Mouse (Mus musculus): ENCODE results near the gene Fcrl6. TPM values are rescaled to one million over a fixed set of nuclear protein-coding genes. Genes with fewer than 3 reads are reported as not detected.

Gene Fcrl6
- polyA plus RNA-seq, 1 experiment from 2014 or later = not detected

DNA sequence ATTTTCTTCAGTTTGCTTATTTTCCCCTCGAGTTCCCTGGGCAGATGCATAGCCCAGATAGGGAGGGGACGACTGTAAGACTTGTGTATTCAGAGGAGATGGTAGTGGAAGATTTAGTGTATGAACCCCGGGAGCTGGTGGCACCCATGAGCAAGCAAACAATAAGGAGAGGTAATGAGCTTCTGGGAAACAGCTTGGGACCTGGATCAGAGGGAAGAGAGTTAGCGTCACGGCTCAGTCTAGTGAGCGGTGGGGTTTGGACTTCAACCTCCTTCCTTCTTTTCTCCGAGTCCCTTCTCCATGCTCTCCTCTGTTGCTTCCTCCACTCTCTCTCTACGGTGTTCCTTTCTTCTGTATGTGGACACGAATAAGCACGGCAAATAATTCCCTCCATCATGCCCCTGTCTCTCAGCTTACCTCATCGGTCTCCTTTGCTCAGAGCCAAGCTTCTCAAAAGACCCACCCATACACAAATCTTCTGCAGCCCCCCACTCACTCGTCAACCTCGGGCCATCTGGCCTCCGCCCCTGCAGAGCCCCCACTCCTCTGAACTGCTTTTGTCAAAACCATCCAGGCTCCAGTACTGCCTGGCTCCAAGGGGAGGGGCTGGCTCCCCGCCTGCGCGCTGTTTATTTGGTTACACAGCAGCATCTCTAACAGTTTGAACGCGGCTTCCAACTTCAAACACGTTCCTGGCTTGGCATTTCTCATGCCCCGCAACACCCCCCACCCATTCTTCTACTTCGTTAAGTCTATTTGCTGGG, 14.4 kb upstream of the Fcrl6 start:
- peak overlapping the region; percentile 24 for H3K4me3 ChIP-seq (ENCODE audit: low read length)
- peaks cover 13% of the 10 kb centered on the region for H3K4me1 ChIP-seq (ENCODE audit: insufficient read depth, low read length)
- H3K9ac ChIP-seq (replicated peaks; ENCODE audit: low read length) = peak overlapping the region; percentile 55
- H3K27ac ChIP-seq (ENCODE audit: low read length) = no peak overlapping the region
- peak overlapping the region; percentile 54 for H3K4me2 ChIP-seq (replicated peaks; ENCODE audit: low read depth, low read length)
- 11% methylated on average over 22 of the region's 22 CpGs for WGBS
- H3K36me3 ChIP-seq (ENCODE audit: insufficient read depth, low read length) = no peaks in the 10 kb centered on the region
- H3K27me3 ChIP-seq (ENCODE audit: insufficient read depth, low read length) = no peaks in the 10 kb centered on the region
- peak; percentile 52 for ATAC-seq (ENCODE audit: low FRiP score, low TSS enrichment)
- no peaks in the 10 kb centered on the region for H3K9me3 ChIP-seq (ENCODE audit: low read length)

DNA sequence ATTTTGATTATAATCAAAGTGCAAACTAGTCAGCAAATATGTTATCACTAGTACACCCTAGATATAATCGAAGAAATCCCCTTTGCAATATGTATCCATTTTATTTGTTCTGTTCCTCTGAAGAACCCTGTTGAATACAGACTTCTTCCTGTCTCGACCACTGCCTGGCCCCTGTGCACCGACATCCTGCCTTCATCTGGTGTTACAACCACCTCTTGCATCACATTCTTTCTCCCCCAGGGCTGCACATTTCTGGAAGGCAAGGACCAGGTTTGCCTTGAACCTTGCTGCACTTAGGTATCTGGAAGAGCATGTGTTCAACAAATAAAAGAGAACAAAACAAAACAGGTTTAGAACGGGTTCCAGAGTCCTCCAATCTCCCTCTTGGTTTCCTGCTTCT, 13.1 kb upstream of the Fcrl6 start:
- H3K36me3 ChIP-seq (ENCODE audit: insufficient read depth, low read length) = no peaks in the 10 kb centered on the region
- no peak overlapping the region for H3K9ac ChIP-seq (replicated peaks; ENCODE audit: low read length)
- no peak for ATAC-seq (ENCODE audit: low FRiP score, low TSS enrichment)
- H3K4me1 ChIP-seq (ENCODE audit: insufficient read depth, low read length) = peaks cover 13% of the 10 kb centered on the region
- no peaks in the 10 kb centered on the region for H3K27me3 ChIP-seq (ENCODE audit: insufficient read depth, low read length)
- no peak overlapping the region for H3K4me3 ChIP-seq (ENCODE audit: low read length)
- no peak overlapping the region for H3K27ac ChIP-seq (ENCODE audit: low read length)
- WGBS = 61% methylated on average over 4 of the region's 4 CpGs
- H3K4me2 ChIP-seq (replicated peaks; ENCODE audit: low read depth, low read length) = no peak overlapping the region
- H3K9me3 ChIP-seq (ENCODE audit: low read length) = no peaks in the 10 kb centered on the region

- no peaks in the 10 kb centered on the region for H3K36me3 ChIP-seq (ENCODE audit: insufficient read depth, low read length)
- H3K27me3 ChIP-seq (ENCODE audit: insufficient read depth, low read length) = no peaks in the 10 kb centered on the region
- no peak overlapping the region for H3K9ac ChIP-seq (replicated peaks; ENCODE audit: low read length)
- peak overlapping the region; percentile 22; the same call in 1 of the 2 replicates for H3K4me2 ChIP-seq (replicated peaks; ENCODE audit: low read depth, low read length)
- no peaks in the 10 kb centered on the region for H3K9me3 ChIP-seq (ENCODE audit: low read length)
- no peak overlapping the region for H3K4me3 ChIP-seq (ENCODE audit: low read length)
- 44% methylated on average over 10 of the region's 10 CpGs for WGBS
- peak; percentile 46 for ATAC-seq (ENCODE audit: low FRiP score, low TSS enrichment)
- H3K27ac ChIP-seq (ENCODE audit: low read length) = no peak overlapping the region
- H3K4me1 ChIP-seq (ENCODE audit: insufficient read depth, low read length) = peaks cover 13% of the 10 kb centered on the region
Measured at GRCm38 (mm10) chr1:172614654-172615053, 12.3 kb upstream of the Fcrl6 start.

- Histone ChIP-seq H3K9ac (replicated peaks; ENCODE audit: low read length) (no peak overlapping the region), H3K27ac (ENCODE audit: low read length) (no peak overlapping the region), H3K9me3 (ENCODE audit: low read length) (no peaks in the 10 kb centered on the region), H3K27me3 (ENCODE audit: insufficient read depth, low read length) (no peaks in the 10 kb centered on the region), H3K4me2 (replicated peaks; ENCODE audit: low read depth, low read length) (no peak overlapping the region), H3K4me3 (ENCODE audit: low read length) (no peak overlapping the region), H3K4me1 (ENCODE audit: insufficient read depth, low read length) (peaks cover 13% of the 10 kb centered on the region), H3K36me3 (ENCODE audit: insufficient read depth, low read length) (no peaks in the 10 kb centered on the region)
- 9% methylated on average over 1 of the region's 1 CpGs for WGBS
- ATAC-seq (ENCODE audit: low FRiP score, low TSS enrichment) = no peak
Measured at GRCm38 (mm10) chr1:172612745-172613144, 10.4 kb upstream of the Fcrl6 start.

DNA sequence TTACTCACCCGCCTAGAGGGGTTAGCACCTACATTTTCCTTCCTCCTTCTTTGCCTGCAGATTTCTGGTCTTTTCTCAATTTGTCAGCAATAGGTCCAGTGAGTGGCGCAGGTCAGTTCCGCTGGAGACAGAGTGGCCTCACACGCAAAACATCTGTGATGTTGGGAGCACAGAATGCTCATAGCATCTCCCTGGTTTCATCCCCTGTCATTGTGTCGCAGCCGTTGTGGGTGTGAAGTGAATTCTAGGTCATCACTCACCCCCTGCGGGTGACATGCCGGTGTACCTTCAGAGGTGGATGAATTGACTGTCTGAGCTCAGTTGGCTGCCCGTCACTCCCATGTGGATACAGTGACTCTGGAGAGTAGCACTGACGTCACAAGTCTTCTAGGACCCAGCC, 9.0 kb upstream of the Fcrl6 start:
- H3K4me1 ChIP-seq (ENCODE audit: insufficient read depth, low read length) = peaks cover 3% of the 10 kb centered on the region; the same call in 1 of the 2 replicates
- WGBS = 82% methylated on average over 10 of the region's 10 CpGs
- ATAC-seq (ENCODE audit: low FRiP score, low TSS enrichment) = no peak

DNA sequence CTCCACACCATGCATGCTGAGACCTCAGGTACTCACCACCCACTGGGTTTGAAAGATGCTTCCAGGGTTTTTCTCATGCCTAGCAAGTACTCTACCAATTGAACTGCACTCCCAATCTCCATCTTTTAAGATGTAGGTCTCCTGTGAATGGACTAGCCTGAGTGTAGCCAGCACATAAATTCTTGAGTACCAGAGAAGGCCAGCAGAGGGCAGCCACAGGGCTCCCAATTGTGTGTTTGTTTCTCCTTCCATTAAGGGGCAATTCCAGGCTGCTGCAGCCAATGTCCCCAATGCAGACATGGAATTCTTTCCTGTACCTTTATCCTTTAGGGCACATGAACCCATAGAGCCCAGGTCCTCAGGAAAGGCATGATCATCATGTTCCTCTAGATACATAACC, 7.9 kb downstream of the Fcrl6 start:
- no peaks in the 10 kb centered on the region for H3K27me3 ChIP-seq (ENCODE audit: insufficient read depth, low read length)
- no peaks in the 10 kb centered on the region for H3K4me1 ChIP-seq (ENCODE audit: insufficient read depth, low read length)
- no peak overlapping the region for H3K4me2 ChIP-seq (replicated peaks; ENCODE audit: low read depth, low read length)
- peak; percentile 63; the same call in 1 of the 2 replicates for ATAC-seq (ENCODE audit: low FRiP score, low TSS enrichment)
- no peaks in the 10 kb centered on the region for H3K36me3 ChIP-seq (ENCODE audit: insufficient read depth, low read length)
- no peak overlapping the region for H3K9ac ChIP-seq (replicated peaks; ENCODE audit: low read length)
- H3K9me3 ChIP-seq (ENCODE audit: low read length) = no peaks in the 10 kb centered on the region
- H3K4me3 ChIP-seq (ENCODE audit: low read length) = no peak overlapping the region
- H3K27ac ChIP-seq (ENCODE audit: low read length) = no peak overlapping the region

More for the DNA sequence above, 9.0 kb upstream of the Fcrl6 start:
- Histone ChIP-seq H3K9ac (replicated peaks; ENCODE audit: low read length) (no peak overlapping the region), H3K36me3 (ENCODE audit: insufficient read depth, low read length) (no peaks in the 10 kb centered on the region), H3K4me3 (ENCODE audit: low read length) (no peak overlapping the region), H3K27ac (ENCODE audit: low read length) (no peak overlapping the region), H3K9me3 (ENCODE audit: low read length) (no peaks in the 10 kb centered on the region), H3K27me3 (ENCODE audit: insufficient read depth, low read length) (no peaks in the 10 kb centered on the region), H3K4me2 (replicated peaks; ENCODE audit: low read depth, low read length) (no peak overlapping the region)

DNA sequence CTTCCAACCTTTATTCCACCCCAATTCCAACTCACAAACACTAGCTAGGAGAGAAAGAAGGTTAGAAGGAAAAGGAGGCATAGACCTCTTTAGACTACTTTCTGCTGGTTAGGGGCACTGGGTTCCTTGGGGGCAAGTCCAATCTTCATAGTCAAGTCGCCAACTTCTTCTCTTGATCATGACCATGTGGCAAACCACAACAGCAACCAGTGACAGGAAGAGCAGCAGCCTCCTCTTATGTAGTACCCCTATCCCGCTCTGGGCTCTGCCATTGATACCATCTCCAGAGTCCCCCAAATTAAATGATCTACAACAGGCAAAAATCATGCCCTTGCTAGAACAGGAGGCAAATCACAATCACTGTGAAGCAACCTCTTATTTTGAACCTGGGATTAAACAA, 8.4 kb downstream of the Fcrl6 start:
- ATAC-seq (ENCODE audit: low FRiP score, low TSS enrichment) = no peak
- Histone ChIP-seq H3K9ac (replicated peaks; ENCODE audit: low read length) (no peak overlapping the region), H3K4me3 (ENCODE audit: low read length) (no peak overlapping the region), H3K9me3 (ENCODE audit: low read length) (no peaks in the 10 kb centered on the region), H3K36me3 (ENCODE audit: insufficient read depth, low read length) (no peaks in the 10 kb centered on the region), H3K4me1 (ENCODE audit: insufficient read depth, low read length) (no peaks in the 10 kb centered on the region), H3K27ac (ENCODE audit: low read length) (no peak overlapping the region), H3K27me3 (ENCODE audit: insufficient read depth, low read length) (no peaks in the 10 kb centered on the region), H3K4me2 (replicated peaks; ENCODE audit: low read depth, low read length) (no peak overlapping the region)
- 87% methylated on average over 2 of the region's 2 CpGs for WGBS

DNA sequence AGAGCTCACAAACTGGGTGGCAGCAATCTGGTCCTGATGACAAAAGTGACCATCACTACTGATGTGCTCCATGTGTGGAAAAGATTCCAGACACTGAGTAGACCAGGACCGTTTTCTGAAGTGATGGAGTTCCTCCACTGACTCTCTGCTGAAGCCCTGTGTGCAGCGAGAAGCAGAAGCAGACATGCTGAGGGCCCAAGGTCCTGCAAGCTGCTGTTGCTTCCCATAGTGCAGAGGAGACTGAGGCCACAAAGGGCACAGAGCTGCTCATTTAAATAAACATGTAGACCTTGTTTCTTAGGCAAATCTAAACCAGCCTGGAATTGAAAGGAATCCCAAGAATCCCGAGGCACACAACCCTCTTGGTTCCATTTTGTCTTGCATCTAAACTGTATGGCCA, 9.0 kb downstream of the Fcrl6 start:
- Histone ChIP-seq H3K9ac (replicated peaks; ENCODE audit: low read length) (no peak overlapping the region), H3K27me3 (ENCODE audit: insufficient read depth, low read length) (no peaks in the 10 kb centered on the region), H3K27ac (ENCODE audit: low read length) (no peak overlapping the region), H3K4me1 (ENCODE audit: insufficient read depth, low read length) (no peaks in the 10 kb centered on the region), H3K36me3 (ENCODE audit: insufficient read depth, low read length) (no peaks in the 10 kb centered on the region), H3K4me3 (ENCODE audit: low read length) (no peak overlapping the region), H3K4me2 (replicated peaks; ENCODE audit: low read depth, low read length) (no peak overlapping the region), H3K9me3 (ENCODE audit: low read length) (no peaks in the 10 kb centered on the region)
- WGBS = 74% methylated on average over 3 of the region's 3 CpGs
- ATAC-seq (ENCODE audit: low FRiP score, low TSS enrichment) = no peak

GRCm38 (mm10) chr1:172590385-172590784, 12.0 kb downstream of the Fcrl6 start, which contains the start of gene Slamf8:
TSS of gene Slamf8 (minus strand) at chr1:172590568.
- Histone ChIP-seq H3K4me2 (replicated peaks; ENCODE audit: low read depth, low read length) (no peak within 1 kb of the TSS), H3K9ac (replicated peaks; ENCODE audit: low read length) (no peak within 1 kb of the TSS), H3K36me3 (ENCODE audit: insufficient read depth, low read length) (no peaks in the 10 kb centered on the region), H3K4me3 (ENCODE audit: low read length) (no peak within 1 kb of the TSS), H3K4me1 (ENCODE audit: insufficient read depth, low read length) (0 out of 2 replicates have a peak, but pooled peaks cover 5% of the 10 kb centered on the region), H3K27ac (ENCODE audit: low read length) (no peak within 1 kb of the TSS), H3K9me3 (ENCODE audit: low read length) (no peaks in the 10 kb centered on the region), H3K27me3 (ENCODE audit: insufficient read depth, low read length) (peaks cover 3% of the 10 kb centered on the region; the same call in 1 of the 2 replicates)
- WGBS = 84% methylated on average over 7 of the region's 7 CpGs
- ATAC-seq (ENCODE audit: low FRiP score, low TSS enrichment) = no peak

Data from kidney, embryonic 16.5 days (tissue).